In the genomic region with DNA sequence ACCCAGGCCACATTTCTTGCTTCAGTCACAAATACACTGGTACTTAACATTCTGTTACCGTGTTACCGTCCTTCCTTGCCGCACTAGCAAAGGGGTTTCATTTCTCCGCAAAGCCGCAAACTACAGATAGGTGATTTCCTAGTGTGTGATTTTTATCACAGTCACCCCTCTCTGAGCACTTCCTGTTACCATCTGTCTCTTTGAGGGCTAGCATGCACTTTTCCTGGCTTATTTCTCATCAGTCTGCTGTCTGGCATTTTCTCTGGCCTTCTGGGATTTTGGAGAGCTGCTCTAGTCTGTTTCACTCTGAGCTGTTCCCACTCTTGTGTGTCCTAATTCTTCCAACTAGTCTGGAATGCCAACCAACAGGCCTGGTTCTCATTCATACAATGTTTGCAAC, we compare ENCODE assay signal across 13 mouse cellular contexts. TPM values are rescaled to one million over a fixed set of nuclear protein-coding genes. Genes with fewer than 3 reads are reported as not detected.
A peak's percentile ranks its signal among the peaks of the same experiment; 100 is the strongest.
DNase-seq lines count a peak whose midpoint lies in the region; ATAC-seq and TF ChIP-seq lines count a peak whose summit lies in the region.
"Had no signal": no experiment of that assay in that cellular context is flagged by ENCODE, and none has a peak within 500 bp of the region (broad histone marks: within the 10 kb centered on the region; RNA-seq: fewer than 3 reads in every experiment).

No protein-coding gene starts in this region.

- no peaks in the 10 kb centered on the region for H3K9me3 ChIP-seq in forebrain, embryonic 15.5 days
- no peaks in the 10 kb centered on the region for H3K9me3 ChIP-seq in midbrain, embryonic 16.5 days (replicated peaks; ENCODE audit: control insufficient read depth, low read length, poor library complexity, severe bottlenecking)
- no peaks in the 10 kb centered on the region for H3K9me3 ChIP-seq in stomach, postnatal 0 days (ENCODE audit: control insufficient read depth, low read length)

- H3K36me3 ChIP-seq in forebrain, embryonic 15.5 days: no peaks in the 10 kb centered on the region
- no peaks in the 10 kb centered on the region for H3K36me3 ChIP-seq in midbrain, embryonic 16.5 days (ENCODE audit: control insufficient read depth, insufficient read depth, low read length)
- no peaks in the 10 kb centered on the region for H3K36me3 ChIP-seq in stomach, postnatal 0 days (ENCODE audit: control insufficient read depth, insufficient read depth, low read length)

- peaks cover 27% of the 10 kb centered on the region for H3K4me1 ChIP-seq in forebrain, embryonic 15.5 days
- H3K4me1 ChIP-seq in midbrain, embryonic 16.5 days (ENCODE audit: control insufficient read depth, insufficient read depth, low read length): peaks cover 31% of the 10 kb centered on the region
- H3K4me1 ChIP-seq in stomach, postnatal 0 days (replicated peaks; ENCODE audit: control insufficient read depth, insufficient read depth): no peaks in the 10 kb centered on the region

- no peaks in the 10 kb centered on the region for H3K27me3 ChIP-seq in forebrain, embryonic 15.5 days
- no peaks in the 10 kb centered on the region for H3K27me3 ChIP-seq in midbrain, embryonic 16.5 days (ENCODE audit: control insufficient read depth, insufficient read depth, low read depth, low read length)
- no peaks in the 10 kb centered on the region for H3K27me3 ChIP-seq in stomach, postnatal 0 days (ENCODE audit: control insufficient read depth, insufficient read depth, low read length)

- peak; percentile 53 for ATAC-seq in forebrain, embryonic 15.5 days (replicated peaks)
- no peak for ATAC-seq in midbrain, embryonic 16.5 days
- no peak for ATAC-seq in stomach, postnatal 0 days (ENCODE audit: low FRiP score, low TSS enrichment)

- TF ChIP-seq EP300 in stomach, postnatal 0 days (optimal IDR thresholded peaks at IDR 0.05): no peak

- no peak for TF ChIP-seq CTCF in stomach, postnatal 0 days (IDR thresholded peaks at IDR 0.05; ENCODE audit: low read depth)

- no peak overlapping the region for H3K4me3 ChIP-seq in forebrain, embryonic 15.5 days
- H3K4me3 ChIP-seq in midbrain, embryonic 16.5 days (ENCODE audit: low read depth, low read length): no peak overlapping the region
- H3K4me3 ChIP-seq in stomach, postnatal 0 days (ENCODE audit: low read depth, low read length): no peak overlapping the region

- no peak overlapping the region for H3K9ac ChIP-seq in forebrain, embryonic 15.5 days (replicated peaks)
- H3K9ac ChIP-seq in midbrain, embryonic 16.5 days (ENCODE audit: low read depth, low read length): no peak overlapping the region
- no peak overlapping the region for H3K9ac ChIP-seq in stomach, postnatal 0 days (ENCODE audit: low read length)

- 78% methylated on average over 5 of the region's 5 CpGs for WGBS in forebrain, embryonic 15.5 days
- WGBS in midbrain, embryonic 16.5 days: 79% methylated on average over 5 of the region's 5 CpGs
- WGBS in stomach, postnatal 0 days: 84% methylated on average over 5 of the region's 5 CpGs

- H3K4me2 ChIP-seq in forebrain, embryonic 15.5 days (replicated peaks): no peak overlapping the region
- no peak overlapping the region for H3K4me2 ChIP-seq in midbrain, embryonic 16.5 days (ENCODE audit: low read length)
- H3K4me2 ChIP-seq in stomach, postnatal 0 days (replicated peaks; ENCODE audit: low read depth): no peak overlapping the region
- H3K4me2 ChIP-seq: liver, embryonic 11.5 days had no signal

- H3K27ac ChIP-seq in forebrain, embryonic 15.5 days (replicated peaks): peak overlapping the region; percentile 8
- H3K27ac ChIP-seq in midbrain, embryonic 16.5 days (ENCODE audit: low read length): peak overlapping the region; percentile 68
- H3K27ac ChIP-seq in stomach, postnatal 0 days (replicated peaks): no peak overlapping the region

- DNase-seq in layer of hippocampus, adult 11-12 months (ENCODE audit: low spot score): peak; percentile 71
- DNase-seq in layer of hippocampus, postnatal 25 days (ENCODE audit: extremely low spot score in 1 of 2, low spot score in 1 of 2): no peak
- DNase-seq in cerebellum, adult 11-12 months: peak; percentile 84
- no peak for DNase-seq in urinary bladder, adult 18-20 months (ENCODE audit: low spot score in 2 of 2)
- no peak for DNase-seq in stomach, postnatal 0 days (ENCODE audit: low spot score)
- DNase-seq in spleen, postnatal 4 days (ENCODE audit: low spot score in 2 of 2): no peak
- DNase-seq: kidney, adult 9 months; retina, postnatal 1 day; thymus, postnatal 14 days had no signal

RNA-seq across cellular contexts. Expression of gene Cpe, which starts 33.8 kb away (rescaled TPM):
- total RNA-seq in layer of hippocampus, postnatal 25 days (2021): 1,000 to 10,000 TPM; 3,120 to 3,267 TPM
- 444 and 498 TPM in 2 replicates for polyA plus RNA-seq in forebrain, embryonic 15.5 days (2015; fragmentation: Nextera tagmentation; extraction: Ambion mirVana)
- polyA plus RNA-seq in midbrain, embryonic 16.5 days (2015; fragmentation: Nextera tagmentation; extraction: Ambion mirVana): 930 and 1,054 TPM in 2 replicates
- polyA plus RNA-seq in stomach, postnatal 0 days (2015; fragmentation: Nextera tagmentation; extraction: Ambion mirVana): 133 and 175 TPM in 2 replicates
- total RNA-seq: megakaryocyte progenitor cell, adult 5-6 weeks had no signal

Comparison
In these comparisons a context has a peak if more than half of its experiments do, and no peak if none do; other contexts are left out.
1. DNase-seq: peak in layer of hippocampus, adult 11-12 months (single experiment) and cerebellum, adult 11-12 months (single experiment); none in layer of hippocampus, postnatal 25 days (0 of 2), urinary bladder, adult 18-20 months (0 of 2), stomach, postnatal 0 days (single experiment) and spleen, postnatal 4 days (0 of 2).